Mouse (Mus musculus) MEL (cell line): ENCODE data around the gene Nde1.

Source experiments
- CHD2 ChIP-seq: IDR thresholded peaks from 2 replicates; pipeline ENCODE4 v1.6.1; 2011; ENCODE audit warnings: low read length, improper control_type of control experiment
- CTCF ChIP-seq, 3 experiments: IDR thresholded peaks in 2 of 3; conservative IDR thresholded peaks in 1 of 3; 2 replicates each; pipeline ENCODE4 v1.5.1; 2011 to 2012; ENCODE audit warnings: low read length in 3 of 3, low read depth in 2 of 3, mild to moderate bottlenecking in 2 of 3, improper control_type of control experiment in 1 of 3, inconsistent platforms in 1 of 3, mixed read lengths in 1 of 3, moderate library complexity in 1 of 3; ENCODE audit not compliant: control insufficient read depth in 1 of 3, insufficient read depth in 1 of 3, poor library complexity in 1 of 3, severe bottlenecking in 1 of 3
- EP300 ChIP-seq, 2 experiments: IDR thresholded peaks; 2 replicates each; pipeline ENCODE4 v1.6.1; 2011; ENCODE audit warnings: improper control_type of control experiment in 2 of 2, low read length in 2 of 2, low read depth in 1 of 2, mild to moderate bottlenecking in 1 of 2
- GATA1 ChIP-seq: IDR thresholded peaks from 2 replicates; pipeline ENCODE4 v1.6.1; 2011; ENCODE audit warnings: low read depth, low read length, improper control_type of control experiment
- MEF2A ChIP-seq: IDR thresholded peaks from 2 replicates; pipeline ENCODE4 v1.6.1; 2014; ENCODE audit warnings: low read depth, mild to moderate bottlenecking, inconsistent platforms, low read length, improper control_type of control experiment; ENCODE audit not compliant: poor library complexity, insufficient replicate concordance, severe bottlenecking; ENCODE audit errors: extremely low read depth
- POLR2A ChIP-seq, 2 experiments: IDR thresholded peaks; 2 replicates each; pipeline ENCODE4 v1.6.1; 2011 to 2012; ENCODE audit warnings: low read length in 2 of 2, mild to moderate bottlenecking in 2 of 2, control low read depth in 1 of 2, improper control_type of control experiment in 1 of 2, low read depth in 1 of 2, moderate library complexity in 1 of 2; ENCODE audit not compliant: control insufficient read depth in 1 of 2, insufficient read depth in 1 of 2, poor library complexity in 1 of 2
- RCOR1 ChIP-seq: IDR thresholded peaks from 2 replicates; pipeline ENCODE4 v1.6.1; 2012; ENCODE audit warnings: low read depth, mild to moderate bottlenecking, inconsistent platforms, low read length, improper control_type of control experiment
- UBTF ChIP-seq: IDR thresholded peaks from 2 replicates; pipeline ENCODE4 v1.6.1; 2012; ENCODE audit warnings: low read depth, mild to moderate bottlenecking, inconsistent platforms, low read length, improper control_type of control experiment, moderate library complexity, borderline replicate concordance; ENCODE audit not compliant: insufficient read depth
- USF2 ChIP-seq, 2 experiments: IDR thresholded peaks; 2 replicates each; pipeline ENCODE4 v1.6.1; 2011 to 2012; ENCODE audit warnings: improper control_type of control experiment in 2 of 2, low read length in 2 of 2, borderline replicate concordance in 1 of 2, inconsistent platforms in 1 of 2, low read depth in 1 of 2, mild to moderate bottlenecking in 1 of 2; ENCODE audit not compliant: insufficient read depth in 1 of 2

DNA sequence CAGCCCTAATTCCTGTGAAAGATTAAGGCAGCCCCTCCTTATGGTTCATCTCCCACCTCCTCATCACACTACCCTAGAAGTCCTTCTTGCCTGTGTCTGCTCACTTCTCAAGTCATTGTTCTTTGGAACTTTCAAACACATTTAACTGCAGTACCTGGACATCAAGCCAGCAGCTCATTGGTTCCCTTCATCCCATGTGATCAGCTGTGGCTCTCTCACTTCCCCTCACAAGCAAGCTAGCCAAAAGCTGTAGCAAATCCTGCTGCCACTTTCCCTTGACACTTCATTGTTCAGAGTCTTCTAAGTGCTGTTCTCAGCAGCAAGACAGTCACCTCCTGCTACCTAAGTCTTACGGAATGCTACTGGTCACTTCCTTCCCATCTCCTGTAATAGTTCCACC, 37.8 kb upstream of the Nde1 start:
- no peak for TF ChIP-seq EP300 (IDR thresholded peaks at IDR 0.05; ENCODE audit: low read depth in 1 of 2, low read length in 2 of 2)
- TF ChIP-seq CHD2 = no peak
- no peak for TF ChIP-seq GATA1
- TF ChIP-seq USF2 (IDR thresholded peaks at IDR 0.05; ENCODE audit: borderline replicate concordance in 1 of 2, insufficient read depth in 1 of 2, low read depth in 1 of 2, low read length in 2 of 2) = no peak
- TF ChIP-seq RCOR1 = no peak
- no peak for TF ChIP-seq POLR2A (IDR thresholded peaks at IDR 0.05; ENCODE audit: control insufficient read depth in 1 of 2, insufficient read depth in 1 of 2, low read depth in 1 of 2, low read length in 2 of 2, poor library complexity in 1 of 2)
- TF ChIP-seq MEF2A = no peak
- TF ChIP-seq CTCF (IDR thresholded peaks at IDR 0.05 in 2 of 3, conservative IDR thresholded peaks at IDR 0.05 in 1 of 3; ENCODE audit: control insufficient read depth in 1 of 3, insufficient read depth in 1 of 3, low read depth in 2 of 3, low read length in 3 of 3, poor library complexity in 1 of 3, severe bottlenecking in 1 of 3) = no peak
- TF ChIP-seq UBTF = no peak
